Mouse (Mus musculus): ENCODE results near the gene Anapc11. TPM values are rescaled to one million over a fixed set of nuclear protein-coding genes. Genes with fewer than 3 reads are reported as not detected.
"Not testable (repeated sequence)": the region's sequence is repeated elsewhere in the genome, so short reads cannot be mapped to it uniquely, and the experiment has no call there.

The Anapc11 gene
- total and polyA plus RNA-seq, 2 experiments from 2014 or later, result 58.4 to 193 TPM

DNA sequence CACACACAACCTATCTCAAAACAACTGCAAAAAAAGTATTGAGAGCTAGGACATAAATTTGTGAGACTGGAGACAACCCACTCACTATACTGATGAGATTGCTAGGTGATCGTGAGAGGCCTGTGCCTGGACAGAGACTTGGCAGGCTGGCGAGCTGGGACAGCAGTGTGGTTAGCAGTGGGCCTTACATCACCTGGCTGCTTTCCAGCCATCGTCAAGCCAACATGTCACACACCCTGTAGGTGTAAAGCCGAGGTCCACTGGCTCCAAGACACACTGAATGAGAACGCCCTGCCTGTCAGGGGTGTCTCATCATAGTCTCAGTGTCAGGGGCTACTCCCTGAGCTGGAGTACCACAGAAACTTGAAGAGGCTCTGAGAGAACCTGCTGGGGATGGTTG is 45.5 kb upstream of the Anapc11 start:
- WGBS, result 82% methylated on average over 5 of the region's 5 CpGs
- no peak overlapping the region for H3K4me3 ChIP-seq (ENCODE audit: low read depth, low read length)
- H3K27ac ChIP-seq (ENCODE audit: low read depth, low read length), result no peak overlapping the region
- H3K9me3 ChIP-seq (ENCODE audit: low read length), result no peaks in the 10 kb centered on the region
- no peak overlapping the region for H3K4me2 ChIP-seq (ENCODE audit: low read depth, low read length, poor library complexity, severe bottlenecking)
- H3K36me3 ChIP-seq (ENCODE audit: insufficient read depth, low read length), result no peaks in the 10 kb centered on the region
- DNase-seq (ENCODE audit: low spot score) (no peak), ATAC-seq (ENCODE audit: low FRiP score) (no peak)
- peaks cover 14% of the 10 kb centered on the region for H3K4me1 ChIP-seq (ENCODE audit: insufficient read depth, low read length)
- TF ChIP-seq CTCF (IDR thresholded peaks at IDR 0.05), result no peak
- H3K27me3 ChIP-seq (ENCODE audit: insufficient read depth, low read length), result no peaks in the 10 kb centered on the region
- no peak overlapping the region for H3K9ac ChIP-seq (replicated peaks; ENCODE audit: low read length, poor library complexity, severe bottlenecking)

DNA sequence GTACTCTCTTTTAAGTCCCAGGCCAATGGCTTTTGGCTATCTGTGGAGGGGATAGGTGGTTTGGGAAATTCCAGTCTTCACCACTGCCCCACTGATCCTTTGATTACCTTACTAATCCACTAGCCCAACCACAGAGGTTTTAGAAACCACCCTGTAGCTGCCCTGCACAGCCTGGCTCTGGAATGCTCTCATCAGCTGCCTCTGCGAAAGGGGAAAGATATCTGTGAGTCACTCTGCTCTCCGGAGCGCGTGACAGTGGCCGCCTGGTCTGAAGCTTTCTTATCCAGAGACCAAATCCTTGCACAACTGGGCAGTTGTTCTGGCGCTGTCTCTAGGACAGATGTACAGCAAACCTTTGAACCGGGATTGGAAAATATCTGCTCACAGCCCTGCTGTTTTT is 43.4 kb upstream of the Anapc11 start:
- Histone ChIP-seq H3K9me3 (ENCODE audit: low read length) (no peaks in the 10 kb centered on the region), H3K4me3 (ENCODE audit: low read depth, low read length) (no peak overlapping the region), H3K4me2 (ENCODE audit: low read depth, low read length, poor library complexity, severe bottlenecking) (no peak overlapping the region), H3K36me3 (ENCODE audit: insufficient read depth, low read length) (peaks cover 7% of the 10 kb centered on the region; the same call in 1 of the 2 replicates), H3K27ac (ENCODE audit: low read depth, low read length) (no peak overlapping the region), H3K27me3 (ENCODE audit: insufficient read depth, low read length) (no peaks in the 10 kb centered on the region), H3K9ac (replicated peaks; ENCODE audit: low read length, poor library complexity, severe bottlenecking) (no peak overlapping the region), H3K4me1 (ENCODE audit: insufficient read depth, low read length) (peaks cover 4% of the 10 kb centered on the region)
- no peak for TF ChIP-seq CTCF (IDR thresholded peaks at IDR 0.05)
- ATAC-seq (ENCODE audit: low FRiP score) (no peak), DNase-seq (ENCODE audit: low spot score) (no peak)
- WGBS, result 77% methylated on average over 7 of the region's 7 CpGs

DNA sequence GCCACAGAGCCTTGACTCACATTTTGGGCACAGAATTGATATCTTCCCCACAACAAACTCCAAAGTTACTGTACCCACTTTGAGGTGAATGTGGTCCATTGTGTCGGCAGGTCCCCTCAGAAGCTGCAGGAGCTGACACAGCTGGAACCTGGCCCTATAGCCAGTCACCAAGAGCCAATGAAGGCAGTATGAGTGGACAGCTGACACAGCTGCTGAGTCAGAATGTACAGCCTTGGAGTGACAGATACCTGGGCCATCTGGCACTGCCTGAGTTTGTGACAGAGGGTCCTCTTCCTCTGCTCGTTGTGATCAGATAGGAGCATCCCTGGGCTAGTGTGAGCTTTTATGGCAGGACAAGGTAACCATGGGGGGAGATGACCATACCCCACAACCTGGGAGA is 43.0 kb upstream of the Anapc11 start:
- DNase-seq (ENCODE audit: low spot score) (no peak), ATAC-seq (ENCODE audit: low FRiP score) (no peak)
- no peak overlapping the region for H3K4me2 ChIP-seq (ENCODE audit: low read depth, low read length, poor library complexity, severe bottlenecking)
- no peak overlapping the region for H3K9ac ChIP-seq (replicated peaks; ENCODE audit: low read length, poor library complexity, severe bottlenecking)
- H3K36me3 ChIP-seq (ENCODE audit: insufficient read depth, low read length), result peaks cover 11% of the 10 kb centered on the region
- no peaks in the 10 kb centered on the region for H3K27me3 ChIP-seq (ENCODE audit: insufficient read depth, low read length)
- H3K27ac ChIP-seq (ENCODE audit: low read depth, low read length), result no peak overlapping the region
- no peak for TF ChIP-seq CTCF (IDR thresholded peaks at IDR 0.05)
- WGBS, result 81% methylated on average over 2 of the region's 2 CpGs
- no peak overlapping the region for H3K4me3 ChIP-seq (ENCODE audit: low read depth, low read length)
- no peaks in the 10 kb centered on the region for H3K9me3 ChIP-seq (ENCODE audit: low read length)
- no peaks in the 10 kb centered on the region for H3K4me1 ChIP-seq (ENCODE audit: insufficient read depth, low read length)

DNA sequence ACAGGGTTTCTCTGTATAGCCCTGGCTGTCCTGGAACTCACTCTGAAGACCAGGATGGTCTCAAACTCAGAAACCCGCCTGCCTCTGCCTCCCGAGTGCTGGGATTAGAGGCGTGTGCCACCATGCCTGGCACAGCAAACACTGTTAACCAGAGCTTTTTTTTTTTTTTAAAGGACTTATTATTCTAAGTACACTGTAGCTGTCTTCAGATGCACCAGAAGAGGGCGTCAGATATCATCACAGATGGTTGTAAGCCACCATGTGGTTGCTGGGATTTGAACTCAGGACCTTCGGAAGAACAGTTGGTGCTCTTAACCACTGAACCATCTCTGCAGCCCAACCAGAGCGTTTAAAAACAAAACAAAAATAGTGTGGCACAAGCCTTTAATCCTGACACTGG is 39.4 kb upstream of the Anapc11 start:
- H3K9me3 ChIP-seq (ENCODE audit: low read length); H3K4me1 ChIP-seq (ENCODE audit: insufficient read depth, low read length); H3K4me3 ChIP-seq (ENCODE audit: low read depth, low read length); DNase-seq (ENCODE audit: low spot score); H3K27ac ChIP-seq (ENCODE audit: low read depth, low read length); H3K9ac ChIP-seq (replicated peaks; ENCODE audit: low read length, poor library complexity, severe bottlenecking); H3K4me2 ChIP-seq (ENCODE audit: low read depth, low read length, poor library complexity, severe bottlenecking); ATAC-seq (ENCODE audit: low FRiP score); H3K27me3 ChIP-seq (ENCODE audit: insufficient read depth, low read length): not testable (repeated sequence)
- peaks cover 46% of the 10 kb centered on the region for H3K36me3 ChIP-seq (ENCODE audit: insufficient read depth, low read length)
- 95% methylated on average over 6 of the region's 6 CpGs for WGBS

DNA sequence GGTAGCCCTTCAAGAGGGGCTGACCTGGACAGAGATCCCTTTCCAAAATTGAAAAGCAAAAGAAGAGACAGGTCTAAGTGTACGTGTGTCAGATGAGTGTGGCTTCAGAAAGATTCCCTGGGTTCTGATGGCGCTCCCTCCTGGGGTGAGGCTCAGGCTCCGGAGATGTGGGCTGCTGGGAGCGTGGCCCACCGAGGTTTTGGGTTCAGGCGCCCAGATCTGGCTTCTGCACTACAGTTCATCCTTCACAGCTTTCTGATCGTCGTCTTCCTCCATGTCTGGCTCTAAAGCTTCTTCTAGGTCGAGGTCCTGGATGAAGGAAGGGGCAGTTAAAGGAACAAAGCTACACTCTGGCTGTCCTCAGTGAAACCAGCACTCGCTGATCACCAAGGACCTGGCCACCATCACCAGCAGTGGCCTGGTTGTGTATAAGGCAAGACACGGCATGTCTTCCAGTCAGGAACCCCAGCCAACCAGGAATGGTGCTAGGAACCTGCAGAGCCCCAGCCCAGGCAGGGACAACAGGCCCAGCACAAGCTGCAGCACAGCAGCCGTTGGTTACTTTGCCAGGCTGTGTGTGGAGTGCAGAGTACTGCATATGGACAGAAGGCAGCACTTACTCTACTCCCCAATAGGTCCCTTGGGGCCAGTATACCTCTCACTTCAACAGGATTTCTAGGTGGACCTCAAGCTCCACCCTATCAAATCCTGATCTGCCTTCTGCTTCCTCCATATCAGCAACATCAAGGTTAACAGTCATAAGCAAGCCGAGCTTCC is 37.1 kb upstream of the Anapc11 start:
- no peaks in the 10 kb centered on the region for H3K9me3 ChIP-seq (ENCODE audit: low read length)
- H3K9ac ChIP-seq (replicated peaks; ENCODE audit: low read length, poor library complexity, severe bottlenecking), result no peak overlapping the region
- no peak overlapping the region for H3K4me3 ChIP-seq (ENCODE audit: low read depth, low read length)
- ATAC-seq (ENCODE audit: low FRiP score) (no peak), DNase-seq (ENCODE audit: low spot score) (no peak)
- peaks cover 65% of the 10 kb centered on the region for H3K36me3 ChIP-seq (ENCODE audit: insufficient read depth, low read length)
- H3K27ac ChIP-seq (ENCODE audit: low read depth, low read length), result no peak overlapping the region
- no peak for TF ChIP-seq CTCF (IDR thresholded peaks at IDR 0.05)
- H3K4me2 ChIP-seq (ENCODE audit: low read depth, low read length, poor library complexity, severe bottlenecking), result no peak overlapping the region
- WGBS, result 95% methylated on average over 13 of the region's 13 CpGs
- H3K27me3 ChIP-seq (ENCODE audit: insufficient read depth, low read length), result no peaks in the 10 kb centered on the region
- H3K4me1 ChIP-seq (ENCODE audit: insufficient read depth, low read length), result no peaks in the 10 kb centered on the region

DNA sequence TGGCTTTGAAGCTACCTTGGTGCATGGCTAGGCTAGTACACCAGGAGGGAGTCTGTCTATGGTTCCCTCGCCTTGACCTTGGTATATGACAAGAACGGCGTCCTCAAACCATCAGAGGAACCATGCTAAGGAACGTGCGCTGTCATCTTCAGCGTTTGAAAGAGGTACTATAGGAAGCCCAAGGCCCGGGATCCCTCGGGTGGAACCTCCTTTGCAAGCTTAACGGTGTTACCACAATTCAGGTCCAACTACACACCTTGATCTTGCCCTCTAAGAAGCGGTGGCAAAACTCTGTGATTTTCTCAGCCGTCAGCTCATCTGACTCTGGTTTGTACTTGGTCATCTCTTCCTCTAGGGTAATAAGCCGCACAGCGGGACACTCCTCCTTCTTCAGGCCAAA is 35.3 kb upstream of the Anapc11 start:
- Histone ChIP-seq H3K4me3 (ENCODE audit: low read depth, low read length) (no peak overlapping the region), H3K27me3 (ENCODE audit: insufficient read depth, low read length) (no peaks in the 10 kb centered on the region), H3K9ac (replicated peaks; ENCODE audit: low read length, poor library complexity, severe bottlenecking) (no peak overlapping the region), H3K4me1 (ENCODE audit: insufficient read depth, low read length) (no peaks in the 10 kb centered on the region), H3K27ac (ENCODE audit: low read depth, low read length) (no peak overlapping the region), H3K36me3 (ENCODE audit: insufficient read depth, low read length) (peaks cover 81% of the 10 kb centered on the region), H3K9me3 (ENCODE audit: low read length) (no peaks in the 10 kb centered on the region), H3K4me2 (ENCODE audit: low read depth, low read length, poor library complexity, severe bottlenecking) (no peak overlapping the region)
- DNase-seq (ENCODE audit: low spot score) (no peak), ATAC-seq (ENCODE audit: low FRiP score) (no peak)
- no peak for TF ChIP-seq CTCF (IDR thresholded peaks at IDR 0.05)
- 96% methylated on average over 13 of the region's 13 CpGs for WGBS
